Mouse (Mus musculus) brown adipose tissue, adult 24 weeks (tissue): ENCODE measurements at regions not wholly inside any gene's neighbourhood (a gene's known extent, or its start where the extent isn't known, plus 50 kb on each side); places are given as distances from the start of the nearest gene placed in this dataset.
"Not testable (repeated sequence)": the region's sequence is repeated elsewhere in the genome, so short reads cannot be mapped to it uniquely, and the experiment has no call there.

ENCODE experiments used
- H3K27ac ChIP-seq: fragments of 200-500 bp; replicated peaks from 2 replicates; pipeline ENCODE4 v1.5.1; 2012; ENCODE audit warnings: low read depth, mild to moderate bottlenecking, low read length
- H3K4me1 ChIP-seq: fragments of 200-500 bp; 2 replicates; pipeline ENCODE4 v1.6.1; 2012; ENCODE audit warnings: low read length, mixed read lengths; ENCODE audit not compliant: control insufficient read depth, insufficient read depth, insufficient read length
- H3K4me3 ChIP-seq: fragments of 200-500 bp; 2 replicates; pipeline ENCODE4 v1.5.1; 2012; ENCODE audit warnings: low read depth, mild to moderate bottlenecking, low read length, moderate library complexity; ENCODE audit not compliant: insufficient read depth

GRCm38 (mm10) chr17:27279491-27280288 is 75.4 kb upstream of the Lemd2 start:
- not testable (repeated sequence) for H3K4me3 ChIP-seq, H3K4me1 ChIP-seq

GRCm38 (mm10) chr17:27277786-27278185 is 73.5 kb upstream of the Lemd2 start:
- not testable (repeated sequence) for H3K4me1 ChIP-seq, H3K27ac ChIP-seq, H3K4me3 ChIP-seq

More at GRCm38 (mm10) chr17:27279491-27280288, 75.4 kb upstream of the Lemd2 start:
- H3K27ac ChIP-seq = not testable (repeated sequence)

- H3K4me3 ChIP-seq, H3K4me1 ChIP-seq, H3K27ac ChIP-seq: not testable (repeated sequence)
Measured at GRCm38 (mm10) chr17:27271756-27272155, 67.5 kb upstream of the Lemd2 start.

GRCm38 (mm10) chr17:27270776-27271175 is 66.5 kb upstream of the Lemd2 start:
- not testable (repeated sequence) for H3K4me3 ChIP-seq, H3K27ac ChIP-seq, H3K4me1 ChIP-seq

- H3K27ac ChIP-seq, H3K4me1 ChIP-seq, H3K4me3 ChIP-seq: not testable (repeated sequence)
Measured at GRCm38 (mm10) chr17:27264607-27265006, 60.3 kb upstream of the Lemd2 start.

GRCm38 (mm10) chr17:27262607-27263006 is 58.3 kb upstream of the Lemd2 start:
- Histone ChIP-seq H3K4me3 (no peak overlapping the region), H3K4me1 (no peaks in the 10 kb centered on the region), H3K27ac (no peak overlapping the region)

GRCm38 (mm10) chr17:27261981-27262380 is 57.7 kb upstream of the Lemd2 start:
- no peak overlapping the region for H3K27ac ChIP-seq
- no peaks in the 10 kb centered on the region for H3K4me1 ChIP-seq
- no peak overlapping the region for H3K4me3 ChIP-seq

- no peaks in the 10 kb centered on the region for H3K4me1 ChIP-seq
- no peak overlapping the region for H3K4me3 ChIP-seq
Measured at GRCm38 (mm10) chr17:27261251-27261650, 57.0 kb upstream of the Lemd2 start.

GRCm38 (mm10) chr17:27260116-27260515 is 55.8 kb upstream of the Lemd2 start:
- no peak overlapping the region for H3K4me3 ChIP-seq

More at GRCm38 (mm10) chr17:27261251-27261650, 57.0 kb upstream of the Lemd2 start:
- no peak overlapping the region for H3K27ac ChIP-seq

GRCm38 (mm10) chr17:27257345-27257744 is 53.1 kb upstream of the Lemd2 start:
- Histone ChIP-seq H3K4me3 (no peak overlapping the region), H3K4me1 (no peaks in the 10 kb centered on the region), H3K27ac (no peak overlapping the region)

More at GRCm38 (mm10) chr17:27260116-27260515, 55.8 kb upstream of the Lemd2 start:
- H3K27ac ChIP-seq = no peak overlapping the region
- no peaks in the 10 kb centered on the region for H3K4me1 ChIP-seq

GRCm38 (mm10) chr17:27255804-27256203 is 51.5 kb upstream of the Lemd2 start:
- Histone ChIP-seq H3K4me3 (no peak overlapping the region), H3K27ac (no peak overlapping the region), H3K4me1 (no peaks in the 10 kb centered on the region)
